Mouse (Mus musculus) midbrain, postnatal 0 days (tissue): ENCODE data around the gene Zc3h12c. TPM values are rescaled to one million over a fixed set of nuclear protein-coding genes. Genes with fewer than 3 reads are reported as not detected.

Experiments used
- ATAC-seq: fragments of 200-750 bp; cut with Nextera tagmentation; 2 replicates; pipeline ENCODE4 v1.8.0; 2017; ENCODE audit warnings: moderate number of reproducible peaks, mild to moderate bottlenecking, moderate TSS enrichment, moderate library complexity; ENCODE audit not compliant: low FRiP score
- DNase-seq: peaks from one replicate; pipeline ENCODE4 v3.0.0-alpha.2; 2015; ENCODE audit warnings: low spot score
- H3K27ac ChIP-seq: fragments of 300-500 bp; sonication (generic); 2 replicates; pipeline ENCODE4 v1.5.1; 2014; ENCODE audit warnings: low read depth, mild to moderate bottlenecking, low read length, mixed read lengths
- H3K27me3 ChIP-seq: fragments of 300-500 bp; sonication (generic); 2 replicates; pipeline ENCODE4 v1.6.1; 2014; ENCODE audit warnings: low read length, control low read depth, mixed read lengths; ENCODE audit not compliant: insufficient read depth
- H3K36me3 ChIP-seq: fragments of 300-500 bp; sonication (generic); 2 replicates; pipeline ENCODE4 v1.6.1; 2014; ENCODE audit warnings: low read length, control low read depth, mixed read lengths; ENCODE audit not compliant: insufficient read depth
- H3K4me1 ChIP-seq: fragments of 300-500 bp; sonication (generic); 2 replicates; pipeline ENCODE4 v1.6.1; 2014; ENCODE audit warnings: mild to moderate bottlenecking, control low read depth, antibody characterized with exemption, low read length, mixed read lengths; ENCODE audit not compliant: insufficient read depth
- H3K4me2 ChIP-seq: fragments of 300-500 bp; sonication (generic); 2 replicates; pipeline ENCODE4 v1.6.1; 2014; ENCODE audit warnings: low read depth, mild to moderate bottlenecking, low read length, mixed read lengths; ENCODE audit not compliant: poor library complexity, severe bottlenecking
- H3K4me3 ChIP-seq: fragments of 300-500 bp; sonication (generic); 2 replicates; pipeline ENCODE4 v1.5.1; 2014; ENCODE audit warnings: low read depth, mild to moderate bottlenecking, low read length, moderate library complexity
- H3K9ac ChIP-seq: fragments of 300-500 bp; sonication (generic); replicated peaks from 2 replicates; pipeline ENCODE4 v1.6.1; 2014; ENCODE audit warnings: mild to moderate bottlenecking, low read length, moderate library complexity, mixed read lengths; ENCODE audit not compliant: poor library complexity, severe bottlenecking
- H3K9me3 ChIP-seq: fragments of 300-500 bp; sonication (generic); 2 replicates; pipeline ENCODE4 v1.6.1; 2016; ENCODE audit warnings: low read length, control low read depth
- CTCF ChIP-seq: IDR thresholded peaks from 2 replicates; pipeline ENCODE4 v1.5.1; 2016; ENCODE audit warnings: antibody characterized with exemption, mild to moderate bottlenecking
- WGBS: fragments of 180-500 bp; shearing (Covaris S2); extraction: QIAGEN DNeasy Blood & Tissue Kit; methylation state at CpG from one replicate; pipeline ENCODE4 v1.1.7; 2014; 5-methylcytosine and 5-hydroxymethylcytosine counted together
- polyA plus RNA-seq: library from polyadenylated mRNA; unstranded; fragments of >200 nt; fragmentation: Nextera tagmentation; extraction: Ambion mirVana; gene quantifications from 2 replicates; pipeline ENCODE4 v1.2.1, GENCODE M21; 2015
- total RNA-seq: library from RNA; depleted of rRNA; stranded (reverse); fragments of >200 nt; gene quantifications from 2 replicates; pipeline ENCODE4 v1.2.3, GENCODE M21; 2014

Zc3h12c gene
- total and polyA plus RNA-seq, 2 experiments from 2014 or later, result 3.4 to 13.4 TPM

DNA sequence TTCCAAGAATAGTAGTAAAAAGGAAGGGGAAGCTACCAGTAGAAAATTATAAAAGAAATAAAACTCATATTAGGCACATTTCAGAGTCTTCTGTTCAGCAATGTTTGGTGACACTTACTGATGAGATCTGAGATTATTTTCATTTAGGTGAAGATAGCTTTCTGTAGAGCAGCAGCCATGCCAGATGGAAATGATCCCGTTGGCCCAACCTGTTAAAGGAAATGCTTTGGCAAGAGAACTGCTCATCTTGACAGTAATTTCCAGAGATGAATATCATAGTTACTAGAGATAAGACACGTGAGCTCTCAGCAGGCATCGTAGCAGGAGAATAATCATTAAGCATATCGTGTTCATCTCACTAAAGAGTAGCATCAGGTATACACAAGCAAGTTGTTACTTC, 31.9 kb upstream of the Zc3h12c start:
- H3K4me3 ChIP-seq, result no peak overlapping the region
- H3K4me2 ChIP-seq, result no peak overlapping the region
- H3K4me1 ChIP-seq, result no peaks in the 10 kb centered on the region
- no peaks in the 10 kb centered on the region for H3K27me3 ChIP-seq
- no peak overlapping the region for H3K27ac ChIP-seq
- WGBS, result 83% methylated on average over 4 of the region's 4 CpGs
- no peaks in the 10 kb centered on the region for H3K9me3 ChIP-seq
- TF ChIP-seq CTCF, result no peak
- no peaks in the 10 kb centered on the region for H3K36me3 ChIP-seq
- H3K9ac ChIP-seq, result no peak overlapping the region
- DNase-seq (peak; percentile 21), ATAC-seq (no peak)

DNA sequence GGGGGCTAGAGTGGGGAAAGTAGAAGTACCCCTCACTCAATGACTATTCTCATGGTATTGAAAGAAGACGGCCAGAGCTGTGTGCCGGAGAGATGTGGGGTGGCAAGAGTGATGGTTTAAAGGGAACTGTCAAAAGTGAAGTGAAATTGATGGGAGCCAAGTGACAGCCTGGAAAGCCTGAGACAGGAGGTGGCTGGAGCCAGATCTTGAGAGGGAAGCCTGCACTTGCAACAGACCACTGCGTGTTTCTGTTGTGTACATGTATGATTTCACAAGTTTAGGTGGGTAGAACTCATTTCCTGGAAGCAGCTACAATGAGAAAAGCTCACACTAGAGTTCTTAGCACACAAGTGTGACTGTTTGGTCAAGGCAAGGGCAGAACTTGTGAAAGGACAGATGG, 27.5 kb upstream of the Zc3h12c start:
- 84% methylated on average over 3 of the region's 3 CpGs for WGBS
- no peaks in the 10 kb centered on the region for H3K36me3 ChIP-seq
- no peaks in the 10 kb centered on the region for H3K27me3 ChIP-seq
- no peak for TF ChIP-seq CTCF
- no peak overlapping the region for H3K4me2 ChIP-seq
- H3K4me1 ChIP-seq, result no peaks in the 10 kb centered on the region
- H3K9me3 ChIP-seq, result no peaks in the 10 kb centered on the region
- ATAC-seq (no peak), DNase-seq (no peak)
- H3K9ac ChIP-seq, result no peak overlapping the region
- H3K4me3 ChIP-seq, result no peak overlapping the region
- H3K27ac ChIP-seq, result no peak overlapping the region

DNA sequence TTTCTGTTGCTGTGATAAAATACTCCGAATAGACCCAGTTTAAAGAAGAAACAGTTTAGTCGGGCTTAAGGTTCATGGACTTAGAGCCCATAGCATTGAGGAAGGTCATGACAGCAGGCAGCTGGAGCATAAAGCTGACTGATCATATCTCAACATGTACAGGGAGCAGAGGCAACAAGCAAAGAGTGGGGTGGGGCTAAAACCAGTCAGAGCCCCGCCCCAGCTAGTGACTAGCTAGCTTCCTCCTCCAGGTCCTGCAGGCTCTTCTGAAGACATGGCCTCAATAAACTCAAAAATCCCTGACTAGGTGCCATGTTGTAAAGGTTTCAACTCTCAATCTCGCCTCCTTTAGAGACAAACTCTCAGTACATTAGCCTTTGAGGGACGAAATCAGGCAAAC, 25.5 kb upstream of the Zc3h12c start:
- Histone ChIP-seq H3K36me3 (no peaks in the 10 kb centered on the region), H3K4me3 (no peak overlapping the region), H3K9ac (no peak overlapping the region), H3K9me3 (no peaks in the 10 kb centered on the region), H3K4me2 (no peak overlapping the region), H3K27me3 (no peaks in the 10 kb centered on the region), H3K27ac (no peak overlapping the region), H3K4me1 (no peaks in the 10 kb centered on the region)
- ATAC-seq (no peak), DNase-seq (no peak)
- 88% methylated on average over 5 of the region's 5 CpGs for WGBS
- TF ChIP-seq CTCF, result no peak

DNA sequence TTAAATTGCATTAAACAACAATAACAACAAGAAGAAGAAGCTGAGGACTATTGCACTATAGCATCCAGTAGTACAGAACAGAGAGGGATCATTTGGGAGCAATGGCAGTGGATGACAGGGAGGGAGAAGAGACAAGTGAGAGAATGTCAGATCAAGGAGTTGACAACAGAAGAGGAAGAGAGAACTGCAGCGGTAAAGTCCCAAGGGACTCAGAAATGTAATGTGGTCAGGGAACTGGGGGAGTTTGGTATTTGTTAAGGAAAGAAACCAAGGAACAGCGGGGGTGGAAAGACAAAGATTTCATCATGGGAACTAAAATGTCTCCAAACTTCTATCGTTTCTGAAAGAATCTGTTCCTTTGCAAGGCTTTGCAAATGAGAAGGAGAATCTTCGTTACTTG, 22.5 kb upstream of the Zc3h12c start:
- no peak for ATAC-seq
- WGBS, result 87% methylated on average over 4 of the region's 4 CpGs

GRCm38 (mm10) chr9:52188106-52188505, 19.7 kb upstream of the Zc3h12c start:
- Histone ChIP-seq H3K4me2 (no peak overlapping the region), H3K4me3 (no peak overlapping the region), H3K36me3 (no peaks in the 10 kb centered on the region), H3K27me3 (no peaks in the 10 kb centered on the region), H3K4me1 (peaks cover 5% of the 10 kb centered on the region; the same call in 1 of the 2 replicates), H3K27ac (0 out of 2 replicates have a peak overlapping the region, but pooled peaks have one; percentile 32), H3K9ac (no peak overlapping the region), H3K9me3 (no peaks in the 10 kb centered on the region)
- DNase-seq, result peak; percentile 59
- ATAC-seq, result peak; percentile 60
- 8% methylated on average over 8 of the region's 8 CpGs for WGBS
- TF ChIP-seq CTCF, result no peak

More for the DNA sequence above, 22.5 kb upstream of the Zc3h12c start:
- H3K27ac ChIP-seq, result no peak overlapping the region
- TF ChIP-seq CTCF, result no peak
- no peak overlapping the region for H3K9ac ChIP-seq
- peaks cover 5% of the 10 kb centered on the region; the same call in 1 of the 2 replicates for H3K4me1 ChIP-seq
- no peak overlapping the region for H3K4me2 ChIP-seq
- DNase-seq, result no peak
- no peaks in the 10 kb centered on the region for H3K27me3 ChIP-seq
- H3K36me3 ChIP-seq, result no peaks in the 10 kb centered on the region
- H3K4me3 ChIP-seq, result no peak overlapping the region
- H3K9me3 ChIP-seq, result no peaks in the 10 kb centered on the region

- Histone ChIP-seq H3K9ac (no peak overlapping the region), H3K4me3 (no peak overlapping the region), H3K27ac (no peak overlapping the region), H3K36me3 (no peaks in the 10 kb centered on the region), H3K9me3 (no peaks in the 10 kb centered on the region), H3K4me1 (peaks cover 5% of the 10 kb centered on the region; the same call in 1 of the 2 replicates), H3K27me3 (no peaks in the 10 kb centered on the region), H3K4me2 (no peak overlapping the region)
- no peak for TF ChIP-seq CTCF
- 87% methylated on average over 3 of the region's 3 CpGs for WGBS
- DNase-seq (no peak), ATAC-seq (no peak)
Observed at GRCm38 (mm10) chr9:52186296-52186941, 18.0 kb upstream of the Zc3h12c start.
